Mouse (Mus musculus) adrenal gland (tissue): ENCODE data around the gene Sap25.
"Not testable (repeated sequence)": the region's sequence is repeated elsewhere in the genome, so short reads cannot be mapped to it uniquely, and the experiment has no call there.

Source experiments
- intact Hi-C: fragments of 180-260 bp; cut with DNase I; formaldehyde crosslinking; loops from one replicate; pipeline ENCODE4 v1.15.1; 2025
- long read RNA-seq, 2 experiments: library from polyadenylated mRNA; unstranded; transcript quantifications; one replicate each; pipeline ENCODE4 v2.0.0; 2020; ENCODE audit warnings: borderline replicate concordance in 1 of 2; ENCODE audit not compliant: insufficient replicate concordance in 1 of 2

The Sap25 gene
- long read RNA-seq, experiment 1, partial matches to known transcripts, result 0 of 4 reads
- long read RNA-seq, experiment 1, other reads (novel, unspliced or antisense), result 0 of 4 reads
- long read RNA-seq, experiment 2, partial matches to known transcripts, result 0 of 4 reads
- long read RNA-seq, experiment 2, other reads (novel, unspliced or antisense), result 0 of 4 reads

- intact Hi-C loops, result loop anchor here (5.0 kb wide), 1 partner anchor 39 kb away; the partner anchor contains the start of gene Mospd3
Observed at GRCm38 (mm10) chr5:137641054-137641453, at the start of gene Sap25. Gene Sap25 (plus strand): TSS chr5:137641334.

- intact Hi-C loops, result no loop called here
Observed at GRCm38 (mm10) chr5:137595921-137596320, 45.2 kb upstream of the Sap25 start.

DNA sequence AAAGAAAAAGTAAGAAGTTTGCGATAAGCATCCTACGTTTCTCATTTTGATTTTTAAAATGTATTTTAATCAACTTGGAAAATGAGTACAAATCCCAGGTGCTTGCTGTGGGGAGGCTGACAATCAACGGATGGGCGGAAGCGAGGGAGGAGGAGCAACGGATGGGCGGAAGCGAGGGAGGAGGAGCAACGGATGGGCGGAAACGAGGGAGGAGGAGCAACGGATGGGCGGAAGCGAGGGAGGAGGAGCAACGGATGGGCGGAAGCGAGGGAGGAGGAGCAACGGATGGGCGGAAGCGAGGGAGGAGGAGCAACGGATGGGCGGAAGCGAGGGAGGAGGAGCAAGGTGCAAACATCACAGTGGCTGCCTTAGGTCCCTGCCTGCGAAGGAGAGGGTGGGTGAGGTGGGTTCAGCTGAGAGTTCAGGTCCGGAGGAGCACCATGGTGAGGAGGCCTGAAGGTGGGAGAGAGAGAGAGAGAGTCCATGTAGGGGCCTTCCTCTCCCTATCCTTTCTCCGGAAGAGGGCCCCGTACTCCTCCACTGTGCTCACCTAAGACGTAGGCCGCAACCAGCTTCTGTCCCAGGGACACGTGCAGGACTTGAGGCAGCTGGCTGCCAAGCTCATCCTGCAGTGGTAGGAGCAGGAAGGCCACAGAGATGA, 44.4 kb upstream of the Sap25 start:
- intact Hi-C loops, result no loop called here

GRCm38 (mm10) chr5:137597625-137598024, 43.5 kb upstream of the Sap25 start:
- intact Hi-C loops, result no loop called here

DNA sequence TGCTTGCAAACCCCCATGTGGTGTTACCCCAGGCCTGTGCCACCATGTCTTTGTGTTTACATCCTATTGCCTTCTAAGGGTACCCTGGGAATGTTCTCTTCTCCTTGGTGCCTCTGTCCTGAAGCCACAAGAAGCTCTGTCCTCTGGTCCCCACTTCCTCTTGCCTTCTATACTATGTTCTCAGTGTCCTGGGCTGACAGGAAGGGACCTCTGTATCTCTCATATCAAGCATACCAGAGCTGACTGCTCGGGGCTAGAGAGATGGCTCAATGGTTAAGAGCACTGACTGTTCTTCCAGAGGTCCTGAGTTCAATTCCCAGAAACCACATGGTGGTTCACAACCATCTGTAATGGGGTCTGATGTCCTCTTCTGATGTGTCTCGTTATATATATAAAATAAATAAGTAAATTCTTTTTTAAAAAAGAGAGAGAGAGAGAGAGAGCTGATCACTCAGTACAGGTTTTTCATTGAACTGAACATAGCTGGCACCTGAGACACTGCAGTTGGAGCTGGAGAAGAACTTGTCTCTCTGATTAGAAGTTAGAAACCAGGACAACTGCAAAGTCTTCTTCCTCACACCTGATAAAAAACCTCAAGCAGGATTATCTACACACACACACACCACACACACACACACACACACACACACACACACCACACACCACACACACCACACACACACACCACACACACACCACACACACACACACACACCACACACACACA, 42.9 kb upstream of the Sap25 start:
- intact Hi-C loops, result no loop called here

DNA sequence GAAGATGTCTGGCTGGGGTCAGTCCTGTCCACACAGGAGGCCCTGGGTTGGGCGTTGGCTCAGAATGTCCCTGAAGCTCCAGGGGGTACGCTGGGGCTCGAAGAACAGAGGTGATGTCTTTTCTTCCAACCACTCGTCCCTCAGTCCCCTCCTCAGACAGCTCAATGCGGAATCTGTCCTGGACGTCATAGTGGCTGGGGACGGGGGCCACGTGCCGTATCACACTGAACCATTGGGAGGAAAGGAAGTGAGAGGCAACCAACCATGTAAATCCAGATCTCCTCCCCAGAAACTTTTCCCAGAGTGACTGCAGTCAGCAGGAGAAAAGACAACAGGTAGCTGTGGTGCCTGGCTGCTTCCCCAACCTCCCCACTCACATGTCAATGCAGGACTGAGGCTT, 41.5 kb upstream of the Sap25 start:
- intact Hi-C loops, result no loop called here

DNA sequence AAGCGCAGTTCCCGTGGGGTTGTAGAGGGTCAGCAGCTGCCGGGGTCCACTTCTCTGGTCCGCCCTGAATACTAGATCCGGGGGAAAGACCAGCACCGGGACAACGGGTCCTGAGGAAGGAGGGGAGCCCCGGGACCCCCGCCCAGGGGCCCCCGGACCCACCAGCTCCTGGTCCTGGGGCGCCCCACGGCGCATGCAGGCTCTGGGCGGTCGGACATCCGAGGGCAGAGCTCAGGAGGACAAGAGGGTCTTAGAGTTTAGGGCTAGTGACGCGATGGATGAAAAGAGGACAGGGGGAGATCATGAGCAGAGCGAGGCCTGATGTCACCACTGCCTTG, 40.9 kb upstream of the Sap25 start:
- intact Hi-C loops, result loop anchor here (5.0 kb wide), 1 partner anchor 42 kb away; the partner anchor contains the start of gene Sap25

GRCm38 (mm10) chr5:137600619-137601364, 40.3 kb upstream of the Sap25 start, which contains the start of gene Mospd3:
Gene Mospd3 (minus strand): TSS chr5:137601058.
- intact Hi-C loops, result loop anchor here (5.0 kb wide), 1 partner anchor 42 kb away; the partner anchor contains the start of gene Sap25

DNA sequence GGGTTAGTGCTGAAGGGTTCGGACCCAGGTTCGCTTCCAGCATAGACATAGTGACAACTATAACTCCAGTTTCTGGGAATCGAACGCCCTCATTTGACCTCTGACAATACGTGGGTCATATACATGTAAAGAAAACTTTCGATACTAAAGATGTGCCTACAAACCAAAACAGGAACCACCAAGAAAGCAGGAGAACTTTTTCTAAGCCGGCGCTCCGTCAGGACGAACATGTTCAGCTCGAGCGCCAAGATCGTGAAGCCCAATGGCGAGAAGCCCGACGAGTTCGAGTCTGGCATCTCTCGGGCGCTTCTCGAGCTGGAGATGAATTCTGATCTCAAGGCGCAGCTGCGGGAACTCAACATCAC, 39.8 kb upstream of the Sap25 start:
- intact Hi-C loops, result loop anchor here (5.0 kb wide), 1 partner anchor 41 kb away; the partner anchor contains the start of gene Sap25

GRCm38 (mm10) chr5:137607860-137608653, 33.1 kb upstream of the Sap25 start:
- intact Hi-C loops, result no loop called here

DNA sequence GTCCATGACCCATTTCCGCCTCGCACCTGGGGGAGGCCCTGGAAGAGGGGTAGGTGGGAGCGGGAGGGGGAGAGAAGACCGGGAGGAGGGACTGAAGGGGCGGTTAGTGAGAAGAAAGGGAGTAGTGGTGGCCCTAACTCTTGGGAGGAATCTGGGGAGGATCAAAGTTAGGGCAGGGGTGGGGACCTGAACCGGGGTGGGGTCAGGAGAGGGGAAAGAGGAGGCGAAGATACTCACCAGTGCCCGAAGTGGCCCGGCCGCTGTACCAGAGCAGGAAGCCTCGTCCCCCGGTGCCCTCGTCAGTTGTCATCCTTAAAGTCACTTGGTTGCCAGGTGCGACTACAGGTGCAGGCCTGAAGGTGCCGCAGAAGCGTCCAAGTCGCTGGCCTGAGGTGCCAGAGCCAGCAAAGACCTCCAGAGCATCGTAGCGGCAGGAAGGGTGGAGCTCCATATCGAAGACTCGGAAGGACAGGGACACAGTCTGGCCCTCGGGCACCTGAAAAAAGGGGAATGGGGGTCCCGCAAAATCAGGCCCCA, 32.4 kb upstream of the Sap25 start:
- intact Hi-C loops, result no loop called here

DNA sequence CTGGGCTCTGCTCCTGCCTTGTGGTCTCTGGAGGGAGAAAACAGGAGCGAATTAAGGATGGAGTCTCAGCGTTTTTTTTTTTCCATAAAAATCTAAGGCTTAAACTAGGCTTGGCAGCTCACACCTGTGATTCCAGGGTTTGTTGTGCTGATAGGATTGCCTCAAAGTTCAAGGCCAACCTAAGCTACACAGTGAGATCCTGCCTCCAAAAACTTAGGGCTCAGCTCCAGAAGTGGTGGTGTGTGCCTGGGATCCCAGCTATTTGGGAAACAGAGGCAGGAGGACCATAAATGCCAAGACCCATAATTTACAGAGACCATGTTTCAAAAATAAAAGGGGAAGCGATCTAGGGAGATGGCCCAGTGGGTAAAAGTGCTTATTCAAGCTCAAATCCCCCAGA, 31.8 kb upstream of the Sap25 start:
- intact Hi-C loops, result no loop called here

DNA sequence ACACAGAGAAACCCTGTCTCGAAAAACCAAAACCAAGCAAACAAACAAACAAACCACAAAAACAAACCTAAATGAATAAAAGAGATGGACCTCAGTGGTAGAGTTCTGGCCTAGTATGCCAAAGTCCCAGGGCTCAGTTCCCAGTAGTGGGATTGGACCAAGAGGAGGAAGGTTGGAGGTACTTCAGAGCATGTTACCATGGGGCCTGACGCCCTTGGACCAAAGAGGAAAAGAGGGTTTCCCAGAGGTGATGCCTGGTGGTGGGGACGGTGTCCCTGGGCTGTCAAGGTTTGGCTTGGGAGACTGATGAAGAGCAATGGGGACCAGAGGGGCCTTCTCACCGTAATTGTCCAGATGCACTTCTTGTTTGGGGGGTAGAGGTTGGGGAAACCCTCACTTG, 31.1 kb upstream of the Sap25 start:
- intact Hi-C loops, result no loop called here

- intact Hi-C loops, result no loop called here
Observed at GRCm38 (mm10) chr5:137610548-137611244, 30.4 kb upstream of the Sap25 start.

- intact Hi-C loops, result no loop called here
Observed at GRCm38 (mm10) chr5:137611245-137611602, 29.9 kb upstream of the Sap25 start.

- intact Hi-C loops, result no loop called here
Observed at GRCm38 (mm10) chr5:137613076-137613475, 28.1 kb upstream of the Sap25 start.

GRCm38 (mm10) chr5:137613550-137613949, 27.6 kb upstream of the Sap25 start, which contains the start of gene Pcolce:
Gene Pcolce (minus strand): TSS chr5:137613784.
- intact Hi-C loops, result no loop called here

DNA sequence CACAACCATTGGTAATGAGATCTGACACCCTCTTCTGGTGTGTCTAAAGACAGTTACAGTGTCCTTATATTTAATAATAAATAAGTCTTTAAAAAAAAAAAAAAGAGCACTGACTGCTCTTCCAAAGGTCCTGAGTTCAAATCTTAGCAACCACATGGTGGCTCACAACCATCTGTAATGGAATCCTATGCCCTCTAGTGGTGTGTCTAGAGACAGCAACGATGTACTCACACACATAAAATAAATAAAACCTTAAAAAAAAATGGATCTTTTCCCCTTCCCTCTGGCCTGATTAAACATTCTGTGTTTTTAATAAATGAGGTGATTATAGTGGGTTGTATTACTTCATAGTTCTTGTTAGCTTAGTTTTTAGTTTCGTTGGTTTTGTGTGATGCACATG, 26.2 kb upstream of the Sap25 start:
- intact Hi-C loops, result not testable (repeated sequence)

- intact Hi-C loops, result no loop called here
Observed at GRCm38 (mm10) chr5:137615347-137615746, 25.8 kb upstream of the Sap25 start.

- intact Hi-C loops, result no loop called here
Observed at GRCm38 (mm10) chr5:137623937-137624530, 17.1 kb upstream of the Sap25 start.
